In the genomic region with DNA sequence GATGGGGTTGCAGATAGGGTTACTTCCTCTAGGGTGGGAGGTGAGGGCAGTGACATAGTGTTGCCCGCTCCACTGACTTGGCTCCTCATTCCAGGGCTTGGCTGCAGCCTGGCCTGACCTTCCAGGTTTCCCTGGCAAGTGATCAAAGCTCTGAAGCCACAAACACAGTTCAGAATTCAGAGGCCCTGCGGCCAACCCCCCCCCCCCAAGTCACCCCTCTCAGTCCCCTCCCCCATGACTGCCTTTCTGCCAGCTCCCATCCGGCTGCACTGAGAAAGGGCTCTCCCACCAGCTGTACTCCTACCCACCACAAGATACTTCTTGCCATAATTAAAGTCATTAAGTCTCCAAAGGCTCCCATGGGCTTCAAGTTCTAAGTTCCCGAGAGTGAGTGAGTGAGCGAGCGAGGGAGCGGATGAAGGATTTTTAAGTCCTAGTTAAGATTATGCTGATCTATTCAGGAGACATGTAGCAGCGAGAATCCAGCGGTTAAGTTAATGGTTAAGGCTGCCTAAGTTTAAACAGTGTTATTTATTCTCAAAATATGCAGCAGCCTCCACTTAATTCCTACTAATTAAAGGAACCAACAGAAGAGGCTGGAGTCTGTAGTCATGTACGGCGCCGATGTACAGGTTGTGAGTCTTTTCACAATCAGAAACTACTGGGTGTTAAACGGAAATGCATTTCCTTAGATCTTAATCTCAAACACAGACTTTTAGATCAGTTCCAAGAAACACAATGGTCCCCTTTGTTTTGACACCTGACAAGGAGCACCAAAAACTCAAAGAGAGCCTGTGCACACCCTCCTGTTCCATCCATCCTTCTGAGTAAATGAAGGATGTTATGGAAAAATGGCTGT, we compare ENCODE assay signal across 9 mouse cellular contexts. TPM values are rescaled to one million over a fixed set of nuclear protein-coding genes. Genes with fewer than 3 reads are reported as not detected.
A peak's percentile ranks its signal among the peaks of the same experiment; 100 is the strongest.
DNase-seq lines count a peak whose midpoint lies in the region; ATAC-seq and TF ChIP-seq lines count a peak whose summit lies in the region.
"Had no signal": no experiment of that assay in that cellular context is flagged by ENCODE, and none has a peak within 500 bp of the region (broad histone marks: within the 10 kb centered on the region; RNA-seq: fewer than 3 reads in every experiment).

No protein-coding gene starts in this region.

- H3K27ac ChIP-seq in kidney, embryonic 16.5 days (ENCODE audit: low read length) = peak overlapping the region; percentile 91
- H3K27ac ChIP-seq in thymus, adult 2 months (ENCODE audit: control insufficient read depth, insufficient read depth, low read length) = peak overlapping the region; percentile 81

- peaks cover 44% of the 10 kb centered on the region for H3K4me1 ChIP-seq in kidney, embryonic 16.5 days (ENCODE audit: insufficient read depth, low read length)
- peaks cover 30% of the 10 kb centered on the region for H3K4me1 ChIP-seq in thymus, adult 2 months (replicated peaks; ENCODE audit: control insufficient read depth, insufficient read depth, low read length)

- TF ChIP-seq CTCF in thymus, adult 2 months (IDR thresholded peaks at IDR 0.05; ENCODE audit: borderline replicate concordance, control insufficient read depth, extremely low read depth, insufficient read depth, low read length, poor library complexity) = no peak

- no peaks in the 10 kb centered on the region for H3K27me3 ChIP-seq in kidney, embryonic 16.5 days (ENCODE audit: insufficient read depth, low read length)
- H3K27me3 ChIP-seq in thymus, adult 2 months (ENCODE audit: control insufficient read depth, insufficient read depth, low read length) = no peaks in the 10 kb centered on the region
- H3K27me3 ChIP-seq: CH12.LX had no signal

- H3K9me3 ChIP-seq in kidney, embryonic 16.5 days (ENCODE audit: low read length) = no peaks in the 10 kb centered on the region

- peak; percentile 52 to 62 for DNase-seq in cerebellum, postnatal 25 days
- DNase-seq in cerebellum, adult 9-10 months = no peak
- peak; percentile 76 for DNase-seq in adrenal gland, adult 8-10 months
- peak; percentile 52 for DNase-seq in lung, postnatal 14 days
- peak; percentile 50 for DNase-seq in thymus, adult 2 months

- 12% methylated on average over 13 of the region's 13 CpGs for WGBS in kidney, embryonic 16.5 days
- 17% methylated on average over 13 of the region's 13 CpGs for WGBS in thymus, adult 2 months

- peak overlapping the region; percentile 12; the same call in 1 of the 2 replicates for H3K9ac ChIP-seq in kidney, embryonic 16.5 days (replicated peaks; ENCODE audit: low read length)

- TF ChIP-seq POLR2A in thymus, adult 2 months (IDR thresholded peaks at IDR 0.05; ENCODE audit: control insufficient read depth, extremely low read depth, insufficient read depth, low read length, poor library complexity) = no peak

- peak overlapping the region; percentile 35 for H3K4me2 ChIP-seq in kidney, embryonic 16.5 days (replicated peaks; ENCODE audit: low read depth, low read length)

- H3K4me3 ChIP-seq in kidney, embryonic 16.5 days (ENCODE audit: low read length) = peak overlapping the region; percentile 8; the same call in 1 of the 2 replicates
- H3K4me3 ChIP-seq in thymus, adult 2 months (ENCODE audit: control insufficient read depth, insufficient read depth, low read length) = peak overlapping the region; percentile 18; the same call in 1 of the 2 replicates

- ATAC-seq in granulocyte monocyte progenitor cell, adult 5-6 weeks (replicated peaks; ENCODE audit: poor library complexity, severe bottlenecking) = peak; percentile 37; the same call in 1 of the 2 replicates
- peak; percentile 91 for ATAC-seq in kidney, embryonic 16.5 days (ENCODE audit: low FRiP score, low TSS enrichment)
- no peak for ATAC-seq in erythroblast, adult 5-6 weeks (replicated peaks; ENCODE audit: low FRiP score, poor library complexity, severe bottlenecking)

- no peaks in the 10 kb centered on the region for H3K36me3 ChIP-seq in kidney, embryonic 16.5 days (ENCODE audit: insufficient read depth, low read length)
- no peaks in the 10 kb centered on the region for H3K36me3 ChIP-seq in thymus, adult 2 months (ENCODE audit: control insufficient read depth, insufficient read depth, low read length)

RNA-seq across cellular contexts. Expression of gene Kremen1, which starts 36.0 kb away (rescaled TPM):
- 10 to 100 TPM; 20.9 to 30.7 (median 26.3) TPM for total RNA-seq in adrenal gland, adult 8-10 months (2022)
- 4.1 and 6.8 TPM in 2 replicates for total RNA-seq in granulocyte monocyte progenitor cell, adult 5-6 weeks (2014; fragmentation: Nextera tagmentation)
- 1.9 and 2.1 TPM in 2 replicates for total RNA-seq in granulocyte monocyte progenitor cell, adult 5-6 weeks (2017)
- 25.9 and 27.5 TPM in 2 replicates for polyA plus RNA-seq in kidney, embryonic 16.5 days (2015; fragmentation: Nextera tagmentation; extraction: Ambion mirVana)
- 170 and 197 TPM in 2 replicates for polyA plus RNA-seq in thymus, adult 2 months (2012; rRNA removed)
- total RNA-seq in erythroblast, adult 5-6 weeks (2015; ENCODE audit: low replicate concordance) = 0.38 TPM in 1 of 2 replicates, not detected in the other
- 0.70 and 1.1 TPM in 2 replicates for total RNA-seq in erythroblast, adult 5-6 weeks (2017; ENCODE audit: low replicate concordance)
